Mouse (Mus musculus): ENCODE measurements at regions not wholly inside any gene's neighbourhood (a gene's known extent, or its start where the extent isn't known, plus 50 kb on each side); places are given as distances from the start of the nearest gene placed in this dataset.

GRCm38 (mm10) chr15:11716168-11716842 is 190.8 kb downstream of the Npr3 start:
- DNase-seq (ENCODE audit: extremely low spot score, low spot score) = no peak

GRCm38 (mm10) chr15:11712481-11713274 is 194.4 kb downstream of the Npr3 start:
- DNase-seq (ENCODE audit: extremely low spot score, low spot score) = no peak

GRCm38 (mm10) chr15:11701246-11701645 is 205.8 kb downstream of the Npr3 start:
- no peak for DNase-seq (ENCODE audit: extremely low spot score, low spot score)

GRCm38 (mm10) chr15:11699929-11700328 is 207.2 kb downstream of the Npr3 start:
- no peak for DNase-seq (ENCODE audit: extremely low spot score, low spot score)

GRCm38 (mm10) chr15:11697060-11697459 is 210.0 kb downstream of the Npr3 start:
- no peak for DNase-seq (ENCODE audit: extremely low spot score, low spot score)

- no peak for DNase-seq (ENCODE audit: extremely low spot score, low spot score)
Observed at GRCm38 (mm10) chr15:11693772-11694270, 213.3 kb downstream of the Npr3 start.

GRCm38 (mm10) chr15:11664839-11665379 is 242.2 kb downstream of the Npr3 start:
- no peak for DNase-seq (ENCODE audit: extremely low spot score, low spot score)

- DNase-seq (ENCODE audit: extremely low spot score, low spot score) = no peak
Observed at GRCm38 (mm10) chr15:11655168-11655567, 251.9 kb downstream of the Npr3 start.

GRCm38 (mm10) chr15:11646241-11646640 is 246.8 kb upstream of the Tars start:
- no peak for DNase-seq (ENCODE audit: extremely low spot score, low spot score)

GRCm38 (mm10) chr15:11644779-11645178 is 245.3 kb upstream of the Tars start:
- DNase-seq (ENCODE audit: extremely low spot score, low spot score) = no peak

- no peak for DNase-seq (ENCODE audit: extremely low spot score, low spot score)
Observed at GRCm38 (mm10) chr15:11630654-11631053, 231.2 kb upstream of the Tars start.

- DNase-seq (ENCODE audit: extremely low spot score, low spot score) = no peak
Observed at GRCm38 (mm10) chr15:11626433-11626832, 227.0 kb upstream of the Tars start.

- no peak for DNase-seq (ENCODE audit: extremely low spot score, low spot score)
Observed at GRCm38 (mm10) chr15:11612416-11612815, 213.0 kb upstream of the Tars start.

GRCm38 (mm10) chr15:11610043-11610670 is 210.7 kb upstream of the Tars start:
- no peak for DNase-seq (ENCODE audit: extremely low spot score, low spot score)

- DNase-seq (ENCODE audit: extremely low spot score, low spot score) = no peak
Observed at GRCm38 (mm10) chr15:11607489-11607888, 208.0 kb upstream of the Tars start.

GRCm38 (mm10) chr15:11605677-11606076 is 206.2 kb upstream of the Tars start:
- DNase-seq (ENCODE audit: extremely low spot score, low spot score) = no peak

GRCm38 (mm10) chr15:11597021-11597420 is 197.6 kb upstream of the Tars start:
- DNase-seq (ENCODE audit: extremely low spot score, low spot score) = no peak

GRCm38 (mm10) chr15:11590542-11591116 is 191.2 kb upstream of the Tars start:
- DNase-seq (ENCODE audit: extremely low spot score, low spot score) = no peak

- no peak for DNase-seq (ENCODE audit: extremely low spot score, low spot score)
Observed at GRCm38 (mm10) chr15:11589795-11590194, 190.3 kb upstream of the Tars start.

GRCm38 (mm10) chr15:11586384-11586783 is 186.9 kb upstream of the Tars start:
- DNase-seq (ENCODE audit: extremely low spot score, low spot score) = no peak

- DNase-seq (ENCODE audit: extremely low spot score, low spot score) = no peak
Observed at GRCm38 (mm10) chr15:11584155-11584554, 184.7 kb upstream of the Tars start.
